Mouse (Mus musculus): Measurements from ENCODE around the gene Avpi1. TPM values are rescaled to one million over a fixed set of nuclear protein-coding genes. Genes with fewer than 3 reads are reported as not detected.

Avpi1 gene
- total and polyA plus RNA-seq, 3 experiments = 49.5 to 53.3 TPM; not detected in 1

DNA sequence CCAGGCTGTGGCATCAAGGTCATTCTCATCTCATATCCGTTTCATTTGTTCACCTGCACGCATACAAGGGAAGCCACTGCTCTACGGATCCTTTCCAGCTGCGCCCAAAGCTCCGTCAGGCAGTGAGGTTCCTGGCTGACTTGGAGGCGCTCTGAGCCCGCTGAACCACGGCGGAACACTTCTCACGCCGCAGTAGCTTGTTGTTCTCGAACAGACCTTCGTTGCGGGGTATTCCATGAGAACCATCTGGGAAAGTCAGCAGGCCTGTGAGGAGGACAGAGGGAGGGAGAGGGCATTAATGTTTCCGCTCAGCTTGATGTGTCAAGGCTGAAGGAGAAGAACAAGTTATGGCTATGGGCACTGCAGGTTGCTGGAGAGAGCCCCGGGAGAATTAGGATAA, 52.9 kb downstream of the Avpi1 start:
- H3K79me2 ChIP-seq (ENCODE audit: control insufficient read depth, insufficient read depth, low read length, poor library complexity) = no peaks in the 10 kb centered on the region
- peaks cover 0 to 1% of the 10 kb centered on the region in 2 experiments; a peak in 1 of 4 replicates for H3K36me3 ChIP-seq (ENCODE audit: control insufficient read depth in 1 of 2, insufficient read depth in 2 of 2, low read length in 2 of 2)

DNA sequence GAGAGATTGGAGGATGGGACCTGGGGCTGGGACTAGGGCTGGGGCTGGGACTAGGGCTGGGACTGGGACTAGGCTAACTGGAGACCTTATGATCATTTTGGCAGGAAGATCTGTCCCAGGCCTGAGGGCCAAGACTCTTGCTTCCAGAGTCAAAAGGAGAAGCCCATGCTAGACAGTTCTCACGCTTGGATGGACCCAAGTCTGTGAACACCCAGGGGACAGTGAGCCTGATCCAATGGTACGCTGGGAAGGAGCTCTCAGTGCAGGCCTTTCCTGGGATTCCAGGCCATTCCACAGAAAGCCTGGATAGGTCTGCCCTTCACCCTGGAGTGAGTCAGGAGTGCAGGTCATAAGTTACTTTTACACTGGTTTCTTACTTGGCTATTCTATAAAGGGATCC, 53.8 kb downstream of the Avpi1 start:
- H3K79me2 ChIP-seq (ENCODE audit: control insufficient read depth, insufficient read depth, low read length, poor library complexity) = no peaks in the 10 kb centered on the region
- no peaks in the 10 kb centered on the region for H3K36me3 ChIP-seq (ENCODE audit: control insufficient read depth in 1 of 2, insufficient read depth in 2 of 2, low read length in 2 of 2)
- peaks cover 0 to 12% of the 10 kb centered on the region in 2 experiments; a peak in 1 of 4 replicates for H3K4me1 ChIP-seq (ENCODE audit: control insufficient read depth in 1 of 2, insufficient read depth in 2 of 2, low read length in 2 of 2)
- no peak overlapping the region for H3K27ac ChIP-seq (ENCODE audit: control insufficient read depth, low read depth, low read length)
- TF ChIP-seq BHLHE40 (IDR thresholded peaks at IDR 0.05; ENCODE audit: borderline replicate concordance, low read depth, low read length) = no peak
- no peak for TF ChIP-seq HCFC1 (IDR thresholded peaks at IDR 0.05; ENCODE audit: low read depth, low read length)
- no peak for TF ChIP-seq TCF12 (IDR thresholded peaks at IDR 0.05; ENCODE audit: low read depth, low read length)
- no peak for TF ChIP-seq GABPA (IDR thresholded peaks at IDR 0.05; ENCODE audit: low read depth, low read length)
- no peak for TF ChIP-seq MAFK (IDR thresholded peaks at IDR 0.05; ENCODE audit: borderline replicate concordance, low read depth, low read length)
- TF ChIP-seq NELFE (IDR thresholded peaks at IDR 0.05; ENCODE audit: low read depth, low read length) = no peak
- TF ChIP-seq SIN3A (IDR thresholded peaks at IDR 0.05; ENCODE audit: low read length) = no peak
- TF ChIP-seq RAD21 (IDR thresholded peaks at IDR 0.05; ENCODE audit: low read depth, low read length) = no peak
- TF ChIP-seq MAZ (IDR thresholded peaks at IDR 0.05; ENCODE audit: low read depth, low read length) = no peak
- no peak for TF ChIP-seq SMC3 (IDR thresholded peaks at IDR 0.05; ENCODE audit: low read depth, low read length)
- no peak for TF ChIP-seq GATA1 (IDR thresholded peaks at IDR 0.05; ENCODE audit: low read depth, low read length)
- H3K9ac ChIP-seq (ENCODE audit: control insufficient read depth, low read depth, low read length, poor library complexity, severe bottlenecking) = no peak overlapping the region
- no peak for DNase-seq (ENCODE audit: low read depth, low spot score)
- no peaks in the 10 kb centered on the region for H3K9me3 ChIP-seq (replicated peaks; ENCODE audit: insufficient read depth, low read length)
- H3K27me3 ChIP-seq (ENCODE audit: control insufficient read depth in 1 of 2, insufficient read depth in 2 of 2, low read length in 2 of 2) = peaks cover 0 to 4% of the 10 kb centered on the region in 2 experiments; a peak in 2 of 4 replicates
- H3K4me3 ChIP-seq (ENCODE audit: control insufficient read depth in 1 of 2, insufficient read depth in 1 of 2, low read depth in 2 of 2, low read length in 2 of 2) = no peak overlapping the region

More for the DNA sequence above, 52.9 kb downstream of the Avpi1 start:
- no peak for TF ChIP-seq USF2 (IDR thresholded peaks at IDR 0.05; ENCODE audit: borderline replicate concordance in 1 of 2, insufficient read depth in 1 of 2, low read depth in 1 of 2, low read length in 2 of 2)
- Histone ChIP-seq H3K4me1 (ENCODE audit: control insufficient read depth in 1 of 2, insufficient read depth in 2 of 2, low read length in 2 of 2) (peaks cover 0 to 13% of the 10 kb centered on the region in 2 experiments; a peak in 2 of 4 replicates), H3K4me3 (ENCODE audit: control insufficient read depth in 1 of 2, insufficient read depth in 1 of 2, low read depth in 2 of 2, low read length in 2 of 2) (no peak overlapping the region), H3K27ac (ENCODE audit: control insufficient read depth, low read depth, low read length) (no peak overlapping the region), H3K9me3 (replicated peaks; ENCODE audit: insufficient read depth, low read length) (no peaks in the 10 kb centered on the region), H3K27me3 (ENCODE audit: control insufficient read depth in 1 of 2, insufficient read depth in 2 of 2, low read length in 2 of 2) (peaks cover 2 to 4% of the 10 kb centered on the region in 2 experiments; a peak in 3 of 4 replicates), H3K9ac (ENCODE audit: control insufficient read depth, low read depth, low read length, poor library complexity, severe bottlenecking) (no peak overlapping the region)
- no peak for DNase-seq (ENCODE audit: low read depth, low spot score)

Other genes with a start within 250 kb of the Avpi1 start
- gene Rrp12, start 232.9 kb downstream of the Avpi1 start, total RNA-seq (2012; rRNA removed) = 93.8 and 106 TPM in 2 replicates
- 100 to 1,000 TPM in 1 of 2 experiments, 10 to 100 TPM in 1; 44.5 to 134 TPM for gene Rrp12, start 232.9 kb downstream of the Avpi1 start, polyA plus RNA-seq (2012; ENCODE audit: insufficient read depth in 1 of 2, insufficient read length in 2 of 2, low read depth in 1 of 2, low replicate concordance in 2 of 2, missing spikeins in 1 of 2)
- 267 and 714 TPM in 2 replicates for gene Pgam1, start 217.1 kb downstream of the Avpi1 start, total RNA-seq (2012; rRNA removed)
- 100 to 1,000 TPM; 220 to 756 TPM for gene Pgam1, start 217.1 kb downstream of the Avpi1 start, polyA plus RNA-seq (2012; ENCODE audit: insufficient read depth in 1 of 2, insufficient read length in 2 of 2, low read depth in 1 of 2, low replicate concordance in 2 of 2, missing spikeins in 1 of 2)
- gene Exosc1, start 195.6 kb downstream of the Avpi1 start, total RNA-seq (2012; rRNA removed) = 101 and 118 TPM in 2 replicates
- gene Exosc1, start 195.6 kb downstream of the Avpi1 start, polyA plus RNA-seq (2012; ENCODE audit: insufficient read depth in 1 of 2, insufficient read length in 2 of 2, low read depth in 1 of 2, low replicate concordance in 2 of 2, missing spikeins in 1 of 2) = 100 to 1,000 TPM; 162 to 390 TPM
- 95.2 and 99.2 TPM in 2 replicates for gene Zdhhc16, start 195.6 kb downstream of the Avpi1 start, total RNA-seq (2012; rRNA removed)
- 100 to 1,000 TPM in 1 of 2 experiments, not detected in 1; 128 TPM for gene Zdhhc16, start 195.6 kb downstream of the Avpi1 start, polyA plus RNA-seq (2012; ENCODE audit: insufficient read depth in 1 of 2, insufficient read length in 2 of 2, low read depth in 1 of 2, low replicate concordance in 2 of 2, missing spikeins in 1 of 2)
- gene Mms19, start 147.9 kb downstream of the Avpi1 start, total RNA-seq (2012; rRNA removed) = 23.7 and 25.6 TPM in 2 replicates
- 10 to 100 TPM in 1 of 2 experiments, not detected in 1; 88.6 TPM for gene Mms19, start 147.9 kb downstream of the Avpi1 start, polyA plus RNA-seq (2012; ENCODE audit: insufficient read depth in 1 of 2, insufficient read length in 2 of 2, low read depth in 1 of 2, low replicate concordance in 2 of 2, missing spikeins in 1 of 2)
- gene Ubtd1, start 147.3 kb downstream of the Avpi1 start, total RNA-seq (2012; rRNA removed) = 8.0 and 9.1 TPM in 2 replicates
- 10 to 100 TPM in 1 of 2 experiments, not detected in 1; 15.5 TPM for gene Ubtd1, start 147.3 kb downstream of the Avpi1 start, polyA plus RNA-seq (2012; ENCODE audit: insufficient read depth in 1 of 2, insufficient read length in 2 of 2, low read depth in 1 of 2, low replicate concordance in 2 of 2, missing spikeins in 1 of 2)
- not detected in 2 replicates for gene Ankrd2, start 93.1 kb downstream of the Avpi1 start, total RNA-seq (2012; rRNA removed)
- gene Ankrd2, start 93.1 kb downstream of the Avpi1 start, polyA plus RNA-seq (2012; ENCODE audit: insufficient read depth in 1 of 2, insufficient read length in 2 of 2, low read depth in 1 of 2, low replicate concordance in 2 of 2, missing spikeins in 1 of 2) = not detected
- 0.31 TPM in 1 of 2 replicates, not detected in the other for gene Hoga1, start 83.4 kb downstream of the Avpi1 start, total RNA-seq (2012; rRNA removed)
- gene Hoga1, start 83.4 kb downstream of the Avpi1 start, polyA plus RNA-seq (2012; ENCODE audit: insufficient read depth in 1 of 2, insufficient read length in 2 of 2, low read depth in 1 of 2, low replicate concordance in 2 of 2, missing spikeins in 1 of 2) = under 1 TPM in 1 of 2 experiments, not detected in 1; 0.38 TPM
- gene 4933411K16Rik, start 76.8 kb downstream of the Avpi1 start, total RNA-seq (2012; rRNA removed) = not detected in 2 replicates
- gene 4933411K16Rik, start 76.8 kb downstream of the Avpi1 start, polyA plus RNA-seq (2012; ENCODE audit: insufficient read depth in 1 of 2, insufficient read length in 2 of 2, low read depth in 1 of 2, low replicate concordance in 2 of 2, missing spikeins in 1 of 2) = under 1 TPM in 1 of 2 experiments, not detected in 1; 0.10 TPM
- 4.9 and 5.7 TPM in 2 replicates for gene Morn4, start 42.7 kb downstream of the Avpi1 start, total RNA-seq (2012; rRNA removed)
- 10 to 100 TPM in 1 of 2 experiments, not detected in 1; 18.4 TPM for gene Morn4, start 42.7 kb downstream of the Avpi1 start, polyA plus RNA-seq (2012; ENCODE audit: insufficient read depth in 1 of 2, insufficient read length in 2 of 2, low read depth in 1 of 2, low replicate concordance in 2 of 2, missing spikeins in 1 of 2)
- gene Pi4k2a, start 38.6 kb downstream of the Avpi1 start, total RNA-seq (2012; rRNA removed) = 10.2 and 12.2 TPM in 2 replicates
- 10 to 100 TPM in 1 of 2 experiments, not detected in 1; 30.3 TPM for gene Pi4k2a, start 38.6 kb downstream of the Avpi1 start, polyA plus RNA-seq (2012; ENCODE audit: insufficient read depth in 1 of 2, insufficient read length in 2 of 2, low read depth in 1 of 2, low replicate concordance in 2 of 2, missing spikeins in 1 of 2)
- gene Marveld1, start 18.3 kb upstream of the Avpi1 start, total RNA-seq (2012; rRNA removed) = 7.9 and 9.7 TPM in 2 replicates
- gene Marveld1, start 18.3 kb upstream of the Avpi1 start, polyA plus RNA-seq (2012; ENCODE audit: insufficient read depth in 1 of 2, insufficient read length in 2 of 2, low read depth in 1 of 2, low replicate concordance in 2 of 2, missing spikeins in 1 of 2) = 10 to 100 TPM in 1 of 2 experiments, not detected in 1; 24.4 TPM
- 22.0 and 27.0 TPM in 2 replicates for gene Zfyve27, start 34.9 kb upstream of the Avpi1 start, total RNA-seq (2012; rRNA removed)
- gene Zfyve27, start 34.9 kb upstream of the Avpi1 start, polyA plus RNA-seq (2012; ENCODE audit: insufficient read depth in 1 of 2, insufficient read length in 2 of 2, low read depth in 1 of 2, low replicate concordance in 2 of 2, missing spikeins in 1 of 2) = 10 to 100 TPM in 1 of 2 experiments, not detected in 1; 40.2 TPM
- not detected in 2 replicates for gene Sfrp5, start 73.2 kb upstream of the Avpi1 start, total RNA-seq (2012; rRNA removed)
- gene Sfrp5, start 73.2 kb upstream of the Avpi1 start, polyA plus RNA-seq (2012; ENCODE audit: insufficient read depth in 1 of 2, insufficient read length in 2 of 2, low read depth in 1 of 2, low replicate concordance in 2 of 2, missing spikeins in 1 of 2) = under 1 TPM in 1 of 2 experiments, not detected in 1; 0.50 TPM
- 0.23 and 0.27 TPM in 2 replicates for gene Golga7b, start 118.5 kb upstream of the Avpi1 start, total RNA-seq (2012; rRNA removed)
- gene Golga7b, start 118.5 kb upstream of the Avpi1 start, polyA plus RNA-seq (2012; ENCODE audit: insufficient read depth in 1 of 2, insufficient read length in 2 of 2, low read depth in 1 of 2, low replicate concordance in 2 of 2, missing spikeins in 1 of 2) = 1 to 10 TPM in 1 of 2 experiments, not detected in 1; 2.0 TPM